Mouse (Mus musculus): ENCODE data around the gene Vpreb1. TPM values are rescaled to one million over a fixed set of nuclear protein-coding genes. Genes with fewer than 3 reads are reported as not detected.

The Vpreb1 gene
- total RNA-seq (2014; rRNA removed) (not detected in 2 replicates), polyA plus RNA-seq (2015; fragmentation: Nextera tagmentation; extraction: Ambion mirVana) (0.52 TPM in 1 of 2 replicates, not detected in the other)

DNA sequence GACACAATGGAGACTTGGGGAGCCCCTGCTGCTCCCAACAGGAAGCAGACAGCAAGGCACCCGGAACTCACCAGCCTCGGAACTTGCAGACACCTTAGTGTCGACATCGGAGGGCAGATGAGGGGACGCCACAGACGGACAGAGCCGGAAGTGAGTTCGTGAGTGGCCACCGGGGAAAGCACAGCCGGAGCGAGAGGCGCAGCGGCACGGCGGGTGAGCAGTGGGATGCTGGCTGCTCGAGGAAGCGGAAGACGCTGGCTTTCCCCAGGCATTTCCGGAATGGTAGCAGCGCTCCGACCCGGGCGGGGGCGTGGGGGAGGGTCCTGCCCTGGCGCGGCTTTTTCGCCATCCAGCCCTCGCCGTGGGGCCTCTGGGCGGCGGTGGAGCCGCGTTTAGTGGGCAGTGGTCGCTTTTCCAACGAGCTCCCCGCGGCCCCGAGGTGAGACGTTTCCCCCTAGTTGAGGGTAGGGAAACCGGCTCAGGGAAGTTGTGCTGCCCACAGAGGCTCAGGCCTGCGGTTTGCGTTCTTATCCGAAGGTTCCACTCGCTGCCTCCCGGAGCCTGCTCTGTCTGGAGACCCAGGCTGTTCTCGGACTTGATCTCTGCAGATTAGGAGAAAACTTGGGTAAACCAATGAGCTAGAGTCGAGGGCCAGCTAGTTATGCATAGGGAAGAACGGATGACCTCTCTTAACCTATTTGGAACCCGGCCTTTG, at the start of gene Vpreb1, which contains the start of gene Top3b:
Gene Vpreb1, minus strand, starts transcription at position 227 of the 715 bp plus-strand sequence.
Gene Top3b, plus strand, starts transcription at position 120 of the 715 bp plus-strand sequence.
- peak within 1 kb of the TSS; percentile 91 for H3K27ac ChIP-seq (ENCODE audit: low read depth, low read length)
- under 1% methylated on average over 49 of the region's 49 CpGs for WGBS

GRCm38 (mm10) chr16:16918441-16919117, 47.9 kb upstream of the Vpreb1 start:
- WGBS = 95% methylated on average over 7 of the region's 7 CpGs

More for the DNA sequence above, at the start of gene Vpreb1, which contains the start of gene Top3b:
- peak; percentile 96 for DNase-seq (ENCODE audit: low spot score)
- TF ChIP-seq CTCF (IDR thresholded peaks at IDR 0.05) = peak; percentile 65
- no peaks in the 10 kb centered on the region for H3K9me3 ChIP-seq (ENCODE audit: low read length)
- H3K4me1 ChIP-seq (ENCODE audit: insufficient read depth, low read length) = peaks cover 2% of the 10 kb centered on the region; the same call in 1 of the 2 replicates
- peak within 1 kb of the TSS; percentile 86 for H3K9ac ChIP-seq (replicated peaks; ENCODE audit: low read length, poor library complexity, severe bottlenecking)
- H3K4me3 ChIP-seq (ENCODE audit: low read depth, low read length) = peak within 1 kb of the TSS; percentile 77
- peak within 1 kb of the TSS; percentile 72 for H3K4me2 ChIP-seq (ENCODE audit: low read depth, low read length, poor library complexity, severe bottlenecking)
- ATAC-seq (ENCODE audit: low FRiP score) = peak; percentile 96
- H3K27me3 ChIP-seq (ENCODE audit: insufficient read depth, low read length) = no peaks in the 10 kb centered on the region
- H3K36me3 ChIP-seq (ENCODE audit: insufficient read depth, low read length) = no peaks in the 10 kb centered on the region

DNA sequence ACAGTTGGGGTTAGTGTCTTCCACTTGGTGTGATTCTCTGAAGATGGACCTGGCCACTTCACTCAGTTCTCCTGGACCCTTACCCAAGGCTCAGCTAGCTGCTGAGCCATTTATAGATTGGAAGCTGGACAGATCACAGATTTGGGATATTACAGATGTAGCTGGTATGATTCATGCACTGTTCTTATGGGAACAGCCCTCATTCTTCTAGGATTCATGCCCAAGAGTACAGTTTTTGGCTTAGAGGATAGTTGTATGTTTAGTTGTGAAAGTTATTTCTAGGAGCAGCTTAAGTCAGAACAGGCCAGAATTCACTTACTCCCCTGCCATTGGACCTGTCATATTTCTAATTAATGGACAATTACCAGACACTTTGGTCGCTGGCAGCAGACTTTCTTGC, 42.8 kb upstream of the Vpreb1 start:
- ATAC-seq (ENCODE audit: low FRiP score) (no peak), DNase-seq (ENCODE audit: low spot score) (no peak)
- Histone ChIP-seq H3K36me3 (ENCODE audit: insufficient read depth, low read length) (peaks cover 77% of the 10 kb centered on the region), H3K9me3 (ENCODE audit: low read length) (no peaks in the 10 kb centered on the region), H3K4me2 (ENCODE audit: low read depth, low read length, poor library complexity, severe bottlenecking) (no peak overlapping the region), H3K27me3 (ENCODE audit: insufficient read depth, low read length) (no peaks in the 10 kb centered on the region), H3K4me1 (ENCODE audit: insufficient read depth, low read length) (no peaks in the 10 kb centered on the region), H3K4me3 (ENCODE audit: low read depth, low read length) (no peak overlapping the region), H3K27ac (ENCODE audit: low read depth, low read length) (no peak overlapping the region), H3K9ac (replicated peaks; ENCODE audit: low read length, poor library complexity, severe bottlenecking) (no peak overlapping the region)
- 89% methylated on average over 1 of the region's 1 CpGs for WGBS
- no peak for TF ChIP-seq CTCF (IDR thresholded peaks at IDR 0.05)

More at GRCm38 (mm10) chr16:16918441-16919117, 47.9 kb upstream of the Vpreb1 start:
- H3K9ac ChIP-seq (replicated peaks; ENCODE audit: low read length, poor library complexity, severe bottlenecking) = no peak overlapping the region
- H3K36me3 ChIP-seq (ENCODE audit: insufficient read depth, low read length) = peaks cover 81% of the 10 kb centered on the region
- no peaks in the 10 kb centered on the region for H3K4me1 ChIP-seq (ENCODE audit: insufficient read depth, low read length)
- TF ChIP-seq CTCF (IDR thresholded peaks at IDR 0.05) = no peak
- no peak for DNase-seq (ENCODE audit: low spot score)
- H3K9me3 ChIP-seq (ENCODE audit: low read length) = no peaks in the 10 kb centered on the region
- H3K27me3 ChIP-seq (ENCODE audit: insufficient read depth, low read length) = no peaks in the 10 kb centered on the region
- H3K27ac ChIP-seq (ENCODE audit: low read depth, low read length) = no peak overlapping the region
- H3K4me3 ChIP-seq (ENCODE audit: low read depth, low read length) = no peak overlapping the region
- no peak for ATAC-seq (ENCODE audit: low FRiP score)
- no peak overlapping the region for H3K4me2 ChIP-seq (ENCODE audit: low read depth, low read length, poor library complexity, severe bottlenecking)

DNA sequence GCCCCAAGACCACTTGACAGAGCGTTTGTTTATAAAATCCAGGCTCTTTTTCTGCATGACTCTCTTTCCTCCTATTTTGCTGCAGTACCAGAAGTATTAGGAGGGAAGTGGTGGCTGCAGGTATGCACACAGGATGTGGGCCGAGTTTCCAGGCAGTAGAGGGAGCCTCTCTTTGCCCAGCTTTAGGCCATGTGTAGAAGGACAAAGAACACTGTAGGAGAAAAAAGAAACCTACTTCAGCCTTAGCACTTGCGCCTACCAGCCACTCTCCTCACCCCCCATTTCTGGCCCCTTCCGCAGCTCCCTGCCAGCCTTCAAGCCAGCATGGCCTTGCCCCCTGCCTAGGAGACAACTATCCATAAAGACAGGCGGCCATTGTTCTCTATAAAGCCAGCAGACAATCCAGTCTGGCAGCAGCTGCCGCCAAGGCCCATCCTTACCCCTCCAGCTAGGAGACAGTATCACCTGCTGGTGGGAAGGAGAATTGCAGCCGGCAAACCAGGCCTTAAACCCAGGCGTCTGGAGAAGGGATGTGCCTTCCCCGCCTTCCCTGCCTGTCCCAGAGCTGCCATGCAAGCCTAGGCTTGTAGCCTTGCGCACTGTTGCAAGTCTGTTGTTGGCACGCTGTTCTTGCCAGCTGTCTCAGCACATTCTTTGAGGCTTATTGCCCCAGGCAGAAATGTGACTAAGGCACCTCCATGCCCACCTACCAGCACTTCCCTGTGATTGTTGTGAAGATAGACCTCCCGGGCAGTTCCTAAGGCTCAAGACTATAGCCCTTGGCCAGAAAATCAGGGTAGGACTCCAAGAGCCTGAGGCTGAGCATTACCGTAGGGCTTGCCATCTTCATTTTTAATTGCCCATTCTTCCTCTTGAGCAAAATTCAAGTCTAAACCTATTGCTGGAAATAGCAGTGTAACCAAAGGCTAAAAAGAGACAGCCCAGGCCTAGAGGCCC, 41.3 kb upstream of the Vpreb1 start:
- Histone ChIP-seq H3K4me3 (ENCODE audit: low read depth, low read length) (no peak overlapping the region), H3K4me2 (ENCODE audit: low read depth, low read length, poor library complexity, severe bottlenecking) (no peak overlapping the region), H3K9me3 (ENCODE audit: low read length) (no peaks in the 10 kb centered on the region), H3K36me3 (ENCODE audit: insufficient read depth, low read length) (peaks cover 73% of the 10 kb centered on the region), H3K27me3 (ENCODE audit: insufficient read depth, low read length) (no peaks in the 10 kb centered on the region), H3K27ac (ENCODE audit: low read depth, low read length) (peak overlapping the region; percentile 55), H3K4me1 (ENCODE audit: insufficient read depth, low read length) (no peaks in the 10 kb centered on the region), H3K9ac (replicated peaks; ENCODE audit: low read length, poor library complexity, severe bottlenecking) (0 out of 2 replicates have a peak overlapping the region, but pooled peaks have one; percentile 19)
- ATAC-seq (ENCODE audit: low FRiP score) (peak; percentile 88), DNase-seq (ENCODE audit: low spot score) (peak; percentile 94)
- 26% methylated on average over 13 of the region's 13 CpGs for WGBS
- TF ChIP-seq CTCF (IDR thresholded peaks at IDR 0.05) = peak; percentile 84

- 74% methylated on average over 6 of the region's 6 CpGs for WGBS
- no peak for DNase-seq (ENCODE audit: low spot score)
- peaks cover 77% of the 10 kb centered on the region for H3K36me3 ChIP-seq (ENCODE audit: insufficient read depth, low read length)
Observed at GRCm38 (mm10) chr16:16907799-16908198, 37.2 kb upstream of the Vpreb1 start.

More at GRCm38 (mm10) chr16:16907799-16908198, 37.2 kb upstream of the Vpreb1 start:
- Histone ChIP-seq H3K4me3 (ENCODE audit: low read depth, low read length) (no peak overlapping the region), H3K9ac (replicated peaks; ENCODE audit: low read length, poor library complexity, severe bottlenecking) (no peak overlapping the region), H3K4me1 (ENCODE audit: insufficient read depth, low read length) (no peaks in the 10 kb centered on the region), H3K9me3 (ENCODE audit: low read length) (no peaks in the 10 kb centered on the region), H3K27ac (ENCODE audit: low read depth, low read length) (no peak overlapping the region), H3K27me3 (ENCODE audit: insufficient read depth, low read length) (no peaks in the 10 kb centered on the region), H3K4me2 (ENCODE audit: low read depth, low read length, poor library complexity, severe bottlenecking) (no peak overlapping the region)
- TF ChIP-seq CTCF (IDR thresholded peaks at IDR 0.05) = no peak
- no peak for ATAC-seq (ENCODE audit: low FRiP score)
